Mouse (Mus musculus): ENCODE data around the gene Prkd1. TPM values are rescaled to one million over a fixed set of nuclear protein-coding genes. Genes with fewer than 3 reads are reported as not detected.

Prkd1 gene
- polyA plus RNA-seq, 1 experiment from 2014 or later = 5.3 TPM

DNA sequence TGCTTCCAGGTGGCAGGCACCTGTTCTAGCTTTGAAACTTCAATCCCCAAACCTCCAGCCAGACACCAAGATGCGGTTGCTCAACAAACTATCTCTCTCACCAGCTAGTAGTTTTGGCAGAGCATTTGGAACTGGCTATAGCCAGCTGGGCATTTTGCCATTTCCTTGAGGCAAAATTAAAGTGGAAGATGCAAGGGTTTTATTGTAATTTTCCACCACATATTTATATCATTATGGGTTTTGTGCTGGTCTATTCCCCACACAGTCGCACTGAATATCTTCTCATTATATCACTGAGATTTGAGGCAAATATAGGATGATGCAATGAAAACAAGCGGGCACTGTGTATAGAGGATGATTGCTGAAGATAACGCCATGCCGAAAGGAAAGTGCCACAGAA, 102.5 kb downstream of the Prkd1 start:
- H3K4me3 ChIP-seq = no peak overlapping the region
- H3K4me2 ChIP-seq (replicated peaks) = no peak overlapping the region
- no peak for ATAC-seq (ENCODE audit: low FRiP score, low read depth)
- WGBS = 80% methylated on average over 5 of the region's 5 CpGs
- no peak overlapping the region for H3K9ac ChIP-seq
- H3K27ac ChIP-seq = no peak overlapping the region
- H3K4me1 ChIP-seq = peaks cover 21% of the 10 kb centered on the region
- H3K36me3 ChIP-seq = no peaks in the 10 kb centered on the region
- no peaks in the 10 kb centered on the region for H3K9me3 ChIP-seq
- H3K27me3 ChIP-seq = no peaks in the 10 kb centered on the region

DNA sequence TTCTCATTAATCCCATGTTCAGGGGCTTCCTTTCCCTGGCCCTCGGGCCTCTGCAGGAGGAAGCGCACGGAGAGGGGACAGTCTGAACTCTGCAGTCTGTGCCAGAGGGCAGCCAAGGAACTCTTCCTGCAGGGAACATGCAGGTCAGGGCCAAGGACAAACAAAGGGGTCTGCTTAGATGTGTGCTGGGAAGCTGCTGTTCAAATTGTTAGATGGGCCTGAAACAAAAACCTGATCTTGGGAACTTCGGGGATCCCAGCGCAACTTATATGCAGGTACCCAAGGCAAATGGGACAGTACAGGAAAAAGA, 103.3 kb downstream of the Prkd1 start:
- no peaks in the 10 kb centered on the region for H3K9me3 ChIP-seq
- ATAC-seq (ENCODE audit: low FRiP score, low read depth) = no peak
- peaks cover 21% of the 10 kb centered on the region for H3K4me1 ChIP-seq
- no peak overlapping the region; the same call in 1 of the 2 replicates for H3K27ac ChIP-seq
- H3K4me2 ChIP-seq (replicated peaks) = no peak overlapping the region
- WGBS = 72% methylated on average over 5 of the region's 5 CpGs
- no peak overlapping the region for H3K4me3 ChIP-seq
- no peaks in the 10 kb centered on the region for H3K36me3 ChIP-seq
- H3K9ac ChIP-seq = no peak overlapping the region
- H3K27me3 ChIP-seq = no peaks in the 10 kb centered on the region

DNA sequence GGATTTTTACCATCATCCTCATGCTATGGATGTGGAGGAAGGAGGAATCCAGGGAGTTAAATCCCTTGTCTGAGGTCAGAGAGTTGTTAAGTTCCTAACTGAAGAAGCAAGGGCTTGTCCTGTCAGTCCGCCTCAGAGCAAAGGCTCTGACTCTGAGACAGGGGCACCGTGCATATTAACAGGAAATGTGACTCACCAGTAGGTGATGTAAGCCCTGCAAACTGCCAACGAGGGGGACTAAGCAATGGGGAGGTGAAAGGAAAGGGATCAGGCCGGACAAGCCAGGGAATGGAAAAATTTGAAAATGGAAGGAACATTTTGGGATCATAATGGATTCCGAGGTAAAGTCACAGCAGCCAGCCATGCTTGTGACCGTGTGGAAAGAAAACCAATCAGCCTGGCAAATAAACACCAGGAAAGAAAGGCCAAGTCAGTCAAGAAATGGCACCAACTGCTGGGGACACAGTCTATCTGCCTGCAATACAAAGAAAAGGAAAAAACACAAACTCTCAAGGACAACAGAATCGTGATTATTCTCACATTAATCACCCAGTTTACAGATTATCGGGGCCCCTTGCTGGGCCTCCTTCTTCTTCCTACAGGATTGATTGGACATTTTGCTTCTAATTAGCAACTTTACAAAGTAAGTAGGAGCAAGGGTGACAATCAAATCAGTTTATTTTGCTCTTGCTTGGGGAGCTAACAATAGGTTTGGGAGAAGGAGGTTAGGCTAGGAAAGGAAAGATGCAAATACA, 103.9 kb downstream of the Prkd1 start:
- H3K27me3 ChIP-seq = no peaks in the 10 kb centered on the region
- H3K36me3 ChIP-seq = no peaks in the 10 kb centered on the region
- no peak for ATAC-seq (ENCODE audit: low FRiP score, low read depth)
- H3K27ac ChIP-seq = no peak overlapping the region; the same call in 1 of the 2 replicates
- H3K9ac ChIP-seq = no peak overlapping the region
- H3K9me3 ChIP-seq = no peaks in the 10 kb centered on the region
- H3K4me3 ChIP-seq = no peak overlapping the region
- 45% methylated on average over 8 of the region's 8 CpGs for WGBS
- H3K4me1 ChIP-seq = peaks cover 21% of the 10 kb centered on the region
- no peak overlapping the region for H3K4me2 ChIP-seq (replicated peaks)

DNA sequence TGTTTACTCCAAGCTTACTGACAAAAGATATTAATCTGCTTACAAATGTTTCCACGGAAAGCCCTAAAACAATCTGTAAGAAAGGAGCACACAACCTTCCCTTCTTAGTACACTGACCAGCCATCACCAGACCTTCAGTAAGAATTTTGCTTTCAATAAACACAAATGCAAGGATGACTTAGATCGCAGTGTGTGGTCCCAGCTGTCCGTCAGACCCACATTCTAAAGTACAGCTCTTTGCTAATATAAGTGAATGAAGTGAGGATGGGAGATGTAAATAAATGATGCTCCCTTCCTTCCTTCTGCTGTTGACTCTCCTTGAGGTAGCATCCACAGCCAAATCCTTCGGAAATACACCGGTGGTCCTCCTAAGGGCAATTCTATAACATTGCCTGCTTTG, 108.1 kb downstream of the Prkd1 start:
- 90% methylated on average over 5 of the region's 5 CpGs for WGBS

DNA sequence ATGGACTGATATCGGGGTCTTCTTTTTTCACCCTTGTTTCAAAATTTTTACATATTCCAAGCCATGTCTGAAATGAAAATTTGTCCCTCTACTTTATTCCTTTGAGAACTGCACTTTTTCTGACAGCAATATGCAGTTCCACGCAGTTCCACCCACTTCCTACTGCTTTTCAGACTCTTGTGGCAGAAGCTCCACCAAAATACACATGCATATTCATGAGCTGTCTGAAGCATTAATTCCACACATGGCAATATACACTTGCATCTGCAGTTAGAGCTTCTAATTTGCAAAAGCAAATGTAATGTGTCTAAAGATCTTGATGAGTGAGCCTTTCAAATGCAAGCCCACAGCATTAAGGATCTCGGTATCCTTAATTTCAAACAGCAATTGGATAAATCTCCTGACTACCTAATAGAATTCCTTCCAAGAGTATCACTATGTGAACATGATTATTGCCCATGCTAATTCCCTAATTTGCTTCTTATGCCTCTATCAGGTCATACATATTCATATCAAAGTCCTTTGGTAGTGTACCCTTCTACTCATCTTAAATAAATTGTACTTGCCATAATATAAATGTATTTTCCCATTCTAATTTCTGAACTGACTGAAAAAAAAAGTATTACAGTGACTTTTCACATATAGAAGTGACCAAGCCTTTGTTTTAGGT, 110.5 kb downstream of the Prkd1 start:
- WGBS = 89% methylated on average over 3 of the region's 3 CpGs

More for the DNA sequence above, 108.1 kb downstream of the Prkd1 start:
- H3K4me2 ChIP-seq (replicated peaks) = no peak overlapping the region
- H3K4me1 ChIP-seq = peaks cover 15% of the 10 kb centered on the region
- H3K27me3 ChIP-seq = no peaks in the 10 kb centered on the region
- no peaks in the 10 kb centered on the region for H3K9me3 ChIP-seq
- no peak overlapping the region for H3K4me3 ChIP-seq
- H3K27ac ChIP-seq = no peak overlapping the region
- no peak overlapping the region for H3K9ac ChIP-seq
- no peak for ATAC-seq (ENCODE audit: low FRiP score, low read depth)
- no peaks in the 10 kb centered on the region for H3K36me3 ChIP-seq

DNA sequence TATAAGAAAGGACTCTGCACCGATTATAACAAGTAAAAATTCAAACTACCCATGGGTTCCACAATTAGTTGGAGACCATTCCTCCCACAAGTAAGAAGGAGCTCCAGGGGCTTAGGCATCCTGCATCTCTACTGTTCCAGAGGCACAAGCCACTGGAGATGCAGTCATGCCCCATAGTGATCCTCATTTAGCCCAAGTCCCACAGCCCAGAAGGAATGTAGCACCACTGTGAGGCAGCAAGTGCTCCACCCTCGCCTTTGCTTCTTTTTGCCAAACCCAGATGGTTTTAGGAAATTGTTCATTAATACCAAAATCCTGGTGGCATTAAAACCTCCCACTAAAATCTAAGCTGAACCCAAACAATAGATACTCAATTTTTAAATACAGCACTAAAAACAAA, 111.1 kb downstream of the Prkd1 start:
- no peak overlapping the region for H3K4me3 ChIP-seq
- no peaks in the 10 kb centered on the region for H3K36me3 ChIP-seq
- H3K27me3 ChIP-seq = no peaks in the 10 kb centered on the region
- no peak for ATAC-seq (ENCODE audit: low FRiP score, low read depth)
- H3K9ac ChIP-seq = no peak overlapping the region
- no peak overlapping the region for H3K27ac ChIP-seq
- H3K4me2 ChIP-seq (replicated peaks) = no peak overlapping the region
- 75% methylated on average over 2 of the region's 2 CpGs for WGBS
- no peaks in the 10 kb centered on the region for H3K4me1 ChIP-seq
- no peaks in the 10 kb centered on the region for H3K9me3 ChIP-seq

More for the DNA sequence above, 110.5 kb downstream of the Prkd1 start:
- Histone ChIP-seq H3K36me3 (no peaks in the 10 kb centered on the region), H3K4me3 (no peak overlapping the region), H3K4me1 (no peaks in the 10 kb centered on the region), H3K27me3 (no peaks in the 10 kb centered on the region), H3K4me2 (replicated peaks) (no peak overlapping the region), H3K9me3 (no peaks in the 10 kb centered on the region), H3K27ac (no peak overlapping the region), H3K9ac (no peak overlapping the region)
- no peak for ATAC-seq (ENCODE audit: low FRiP score, low read depth)

DNA sequence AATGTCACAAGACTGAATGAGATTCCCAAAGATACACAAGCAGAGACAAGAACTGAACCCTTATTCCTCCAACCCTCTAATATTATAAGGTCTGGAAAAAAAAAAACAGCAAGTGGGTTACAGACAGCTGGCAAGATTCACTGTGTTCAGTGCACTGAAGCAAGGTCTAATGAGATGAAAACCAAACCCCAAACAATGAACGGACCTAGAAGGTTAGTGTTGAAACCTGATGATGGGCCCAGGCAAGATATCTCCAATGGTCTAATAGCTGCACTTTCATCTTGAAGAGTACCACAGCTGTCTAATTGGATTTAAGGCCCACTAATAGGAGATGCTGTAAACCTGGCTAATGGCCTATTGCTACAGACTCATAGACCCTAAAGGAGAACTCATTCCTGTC, 111.9 kb downstream of the Prkd1 start:
- no peaks in the 10 kb centered on the region for H3K9me3 ChIP-seq
- no peak overlapping the region for H3K4me3 ChIP-seq
- H3K4me1 ChIP-seq = no peaks in the 10 kb centered on the region
- H3K9ac ChIP-seq = no peak overlapping the region
- no peak overlapping the region for H3K4me2 ChIP-seq (replicated peaks)
- no peak overlapping the region for H3K27ac ChIP-seq
- no peaks in the 10 kb centered on the region for H3K27me3 ChIP-seq
- 30% methylated on average over 1 of the region's 1 CpGs for WGBS
- no peaks in the 10 kb centered on the region for H3K36me3 ChIP-seq
- ATAC-seq (ENCODE audit: low FRiP score, low read depth) = no peak

DNA sequence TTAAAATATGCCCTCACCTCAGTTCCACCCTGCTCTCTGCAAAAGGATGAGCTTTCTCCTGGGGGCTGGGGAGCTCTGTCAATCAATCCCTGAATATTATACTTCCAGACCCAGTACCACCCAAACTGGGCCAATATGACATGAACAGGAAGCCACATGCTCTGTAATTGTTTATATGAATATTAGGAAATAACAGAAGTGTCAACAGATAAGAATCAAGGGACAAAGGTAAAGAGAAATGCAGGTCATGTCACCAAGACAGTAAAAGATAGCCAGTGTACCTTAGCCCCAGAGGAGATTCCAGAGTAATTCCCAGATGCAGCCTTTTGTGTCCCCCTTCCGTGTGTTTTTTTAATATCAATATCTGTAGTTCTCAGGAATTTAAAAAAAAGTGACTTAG, 120.3 kb downstream of the Prkd1 start:
- H3K4me3 ChIP-seq = no peak overlapping the region
- no peaks in the 10 kb centered on the region for H3K27me3 ChIP-seq
- 76% methylated on average over 1 of the region's 1 CpGs for WGBS
- no peak overlapping the region for H3K4me2 ChIP-seq (replicated peaks)
- no peak overlapping the region for H3K27ac ChIP-seq
- no peak overlapping the region for H3K9ac ChIP-seq
- no peaks in the 10 kb centered on the region for H3K4me1 ChIP-seq
- no peaks in the 10 kb centered on the region for H3K9me3 ChIP-seq
- ATAC-seq (ENCODE audit: low FRiP score, low read depth) = no peak
- no peaks in the 10 kb centered on the region for H3K36me3 ChIP-seq

DNA sequence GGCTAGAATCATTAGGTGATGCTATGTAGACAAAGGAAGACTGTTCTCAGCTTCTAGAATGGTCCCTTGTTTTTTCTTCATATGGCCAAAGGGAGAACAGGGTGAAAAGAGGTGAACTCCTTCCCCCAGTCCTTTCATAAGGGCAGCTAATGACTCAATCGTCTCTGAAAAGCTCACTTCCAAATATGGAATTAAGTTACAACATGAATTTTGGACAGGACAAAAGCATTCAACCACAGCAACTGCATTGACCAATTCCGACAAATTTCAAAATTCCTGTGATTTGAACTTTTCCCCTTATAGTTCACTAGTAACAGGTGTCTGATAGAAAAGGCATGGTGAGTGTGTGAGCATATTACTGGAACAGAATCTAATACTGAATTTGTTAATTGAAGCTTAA, 124.8 kb downstream of the Prkd1 start:
- Histone ChIP-seq H3K27me3 (no peaks in the 10 kb centered on the region), H3K9me3 (no peaks in the 10 kb centered on the region), H3K4me2 (replicated peaks) (no peak overlapping the region), H3K27ac (no peak overlapping the region), H3K4me1 (no peaks in the 10 kb centered on the region), H3K4me3 (no peak overlapping the region), H3K36me3 (no peaks in the 10 kb centered on the region), H3K9ac (no peak overlapping the region)
- WGBS = 74% methylated on average over 2 of the region's 2 CpGs
- ATAC-seq (ENCODE audit: low FRiP score, low read depth) = no peak

DNA sequence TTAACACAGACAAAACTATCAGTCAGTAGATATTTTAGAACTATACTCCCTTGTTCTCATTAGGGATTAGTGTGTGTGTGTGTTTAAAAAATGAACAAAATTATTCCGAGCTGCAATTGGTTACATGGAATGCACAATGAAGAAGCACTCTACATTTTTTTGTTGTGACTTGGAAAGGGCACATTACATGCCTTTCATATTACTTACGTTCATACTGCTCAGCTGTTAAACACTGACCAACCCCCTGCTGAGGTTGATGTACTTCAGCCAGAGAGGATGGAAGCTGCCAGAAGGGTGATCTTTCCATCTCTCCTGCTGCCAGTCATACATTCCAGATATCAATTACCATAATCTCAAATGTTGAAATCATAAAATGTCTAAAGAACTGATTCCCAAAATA, 134.4 kb downstream of the Prkd1 start:
- no peaks in the 10 kb centered on the region for H3K4me1 ChIP-seq
- H3K9ac ChIP-seq = no peak overlapping the region
- WGBS = 77% methylated on average over 2 of the region's 2 CpGs
- no peaks in the 10 kb centered on the region for H3K9me3 ChIP-seq
- no peaks in the 10 kb centered on the region for H3K27me3 ChIP-seq
- no peak for ATAC-seq (ENCODE audit: low FRiP score, low read depth)
- H3K4me2 ChIP-seq (replicated peaks) = no peak overlapping the region
- H3K36me3 ChIP-seq = no peaks in the 10 kb centered on the region
- no peak overlapping the region for H3K27ac ChIP-seq
- H3K4me3 ChIP-seq = no peak overlapping the region

DNA sequence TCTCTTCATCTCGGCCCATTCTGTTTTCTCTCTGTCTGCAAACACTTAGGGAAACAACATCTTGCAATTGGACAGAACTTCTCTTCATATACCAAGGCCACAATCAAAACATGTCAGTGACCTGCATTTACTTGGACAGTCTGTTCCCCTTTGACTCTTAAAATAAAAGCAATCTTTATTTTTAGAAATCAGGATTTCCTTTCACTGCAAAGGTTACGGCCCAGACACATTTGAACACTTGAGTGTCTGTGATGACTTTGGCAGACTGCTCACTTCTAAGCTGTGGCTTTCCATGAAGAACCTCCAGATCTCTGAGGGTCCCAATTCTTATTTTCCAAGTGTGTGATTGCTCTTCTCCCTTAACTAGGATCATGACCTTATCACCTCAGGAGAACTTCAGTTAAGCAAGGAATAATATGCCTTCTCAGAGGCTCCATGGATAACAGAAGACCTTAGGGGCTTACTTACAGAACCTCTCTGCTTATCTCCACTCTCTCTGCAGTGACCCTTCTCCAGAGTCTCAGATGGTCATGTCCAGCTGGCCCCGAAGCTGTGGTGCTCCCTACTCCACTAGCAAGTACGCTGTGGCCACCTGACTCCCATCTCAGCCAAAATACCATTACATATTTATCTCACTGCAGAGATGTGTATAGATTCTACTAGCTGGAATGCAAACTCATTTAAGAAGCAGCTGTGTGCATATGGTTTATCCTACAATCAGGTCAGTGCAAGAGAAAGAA, 137.2 kb downstream of the Prkd1 start:
- 81% methylated on average over 4 of the region's 4 CpGs for WGBS
- H3K9ac ChIP-seq = no peak overlapping the region
- H3K36me3 ChIP-seq = no peaks in the 10 kb centered on the region
- H3K4me1 ChIP-seq = no peaks in the 10 kb centered on the region
- no peak overlapping the region for H3K4me2 ChIP-seq (replicated peaks)
- no peak for ATAC-seq (ENCODE audit: low FRiP score, low read depth)
- H3K4me3 ChIP-seq = no peak overlapping the region
- H3K27ac ChIP-seq = no peak overlapping the region
- H3K27me3 ChIP-seq = no peaks in the 10 kb centered on the region
- no peaks in the 10 kb centered on the region for H3K9me3 ChIP-seq

DNA sequence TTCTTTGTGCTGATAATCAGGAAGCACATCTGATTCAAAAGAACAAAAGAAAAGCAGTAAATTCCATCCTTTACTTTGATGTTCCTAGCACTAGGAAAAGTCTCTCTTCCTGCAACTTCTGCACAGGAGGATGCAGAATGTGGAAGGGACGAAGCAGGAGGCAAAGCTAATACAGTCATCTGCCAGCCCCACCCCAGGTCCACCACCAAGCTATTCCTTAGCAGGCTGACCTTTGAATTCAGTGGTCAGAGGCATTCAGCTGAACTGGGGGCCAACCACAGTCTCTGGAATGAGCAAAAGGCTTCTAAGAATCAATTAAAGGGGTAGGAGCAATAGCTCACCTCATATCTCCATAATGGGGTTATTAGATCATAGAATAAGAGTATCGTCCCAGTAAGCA, 140.1 kb downstream of the Prkd1 start:
- no peaks in the 10 kb centered on the region for H3K27me3 ChIP-seq
- 74% methylated on average over 2 of the region's 2 CpGs for WGBS
- ATAC-seq (ENCODE audit: low FRiP score, low read depth) = no peak

More for the DNA sequence above, 140.1 kb downstream of the Prkd1 start:
- H3K4me2 ChIP-seq (replicated peaks) = no peak overlapping the region
- H3K9me3 ChIP-seq = no peaks in the 10 kb centered on the region
- H3K9ac ChIP-seq = no peak overlapping the region
- H3K36me3 ChIP-seq = no peaks in the 10 kb centered on the region
- H3K4me3 ChIP-seq = no peak overlapping the region
- H3K4me1 ChIP-seq = no peaks in the 10 kb centered on the region
- no peak overlapping the region for H3K27ac ChIP-seq
